In genomic region chr17:55959946-55960740, GRCm38 (mm10) we compare ENCODE assay signal across 8 mouse cellular contexts. TPM values are rescaled to one million over a fixed set of nuclear protein-coding genes. Genes with fewer than 3 reads are reported as not detected.
DNase-seq lines count a peak whose midpoint lies in the region; ATAC-seq and TF ChIP-seq lines count a peak whose summit lies in the region.

No protein-coding gene starts in this region.

- H3K27ac ChIP-seq in heart, adult 2 months = peak overlapping the region; percentile 95; the same call in 1 of the 2 replicates
- H3K27ac ChIP-seq in limb, embryonic 14.5 days (replicated peaks; ENCODE audit: low read depth, low read length) = no peak overlapping the region

- H3K9ac ChIP-seq in heart, adult 2 months (ENCODE audit: low read depth, low read length) = no peak overlapping the region
- no peak overlapping the region for H3K9ac ChIP-seq in limb, embryonic 14.5 days (ENCODE audit: low read depth, low read length, severe bottlenecking)

- no peaks in the 10 kb centered on the region for H3K36me3 ChIP-seq in heart, adult 2 months (ENCODE audit: control insufficient read depth, insufficient read depth, low read length)
- H3K36me3 ChIP-seq in C2C12 (ENCODE audit: control insufficient read depth, insufficient read depth) = peaks cover 18% of the 10 kb centered on the region
- peaks cover 22% of the 10 kb centered on the region for H3K36me3 ChIP-seq in limb, embryonic 14.5 days (ENCODE audit: control insufficient read depth, insufficient read depth, low read length)

- H3ac ChIP-seq in C2C12 (ENCODE audit: control insufficient read depth, insufficient read length, low read depth) = peak overlapping the region; percentile 49

- WGBS in heart, adult 2 months = 66% methylated on average over 10 of the region's 10 CpGs
- 78% methylated on average over 10 of the region's 10 CpGs for WGBS in limb, embryonic 14.5 days

- H3K9me3 ChIP-seq in limb, embryonic 14.5 days (ENCODE audit: control insufficient read depth, low read length) = no peaks in the 10 kb centered on the region

- no peak for TF ChIP-seq POLR2A in heart, adult 2 months (IDR thresholded peaks at IDR 0.05; ENCODE audit: insufficient read depth, low read depth, low read length)
- no peak for TF ChIP-seq POLR2A in limb, embryonic 14.5 days (IDR thresholded peaks at IDR 0.05; ENCODE audit: borderline replicate concordance, extremely low read depth, insufficient read depth, insufficient read length)

- H3K79me3 ChIP-seq in C2C12 (ENCODE audit: low read depth) = peaks cover 11% of the 10 kb centered on the region

- intact Hi-C loops in heart, adult 2 months (cut with DNase I) = loop anchor here (1.0 to 10.0 kb wide), 5 partner anchors 15 to 295 kb away; partner anchors contain the start of genes Fem1a, Pot1b and Sh3gl1
- intact Hi-C loops in heart, postnatal 36 days (cut with DNase I) = loop anchor here (5.0 kb wide), 3 partner anchors 47 to 258 kb away; partner anchors contain the start of genes Mpnd, Sh3gl1 and Stap2

- peak overlapping the region; percentile 77 for H3K4me2 ChIP-seq in limb, embryonic 14.5 days (replicated peaks; ENCODE audit: low read depth, low read length, severe bottlenecking)

- no peak for DNase-seq in heart, adult 2 months
- no peak for DNase-seq in heart, postnatal 36 days
- DNase-seq in limb, embryonic 14.5 days (ENCODE audit: low spot score) = no peak
- DNase-seq in frontal cortex, postnatal 10 days (ENCODE audit: low spot score in 2 of 2) = no peak
- no peak for DNase-seq in layer of hippocampus, adult 9-10 months (ENCODE audit: low spot score)
- DNase-seq in layer of hippocampus, adult 11-12 months (ENCODE audit: low spot score) = no peak

- no peak for TF ChIP-seq EP300 in heart, adult 2 months (IDR thresholded peaks at IDR 0.05; ENCODE audit: insufficient read depth, low read depth, low read length)

- no peaks in the 10 kb centered on the region for H3K79me2 ChIP-seq in heart, adult 2 months (replicated peaks; ENCODE audit: control insufficient read depth, insufficient read depth, low read length)
- peaks cover 12% of the 10 kb centered on the region for H3K79me2 ChIP-seq in C2C12 (ENCODE audit: control insufficient read depth, insufficient read depth)

- no peaks in the 10 kb centered on the region for H3K27me3 ChIP-seq in heart, adult 2 months (ENCODE audit: control insufficient read depth, insufficient read depth, low read length)
- peaks cover under 1% of the 10 kb centered on the region for H3K27me3 ChIP-seq in C2C12 (ENCODE audit: control insufficient read depth, insufficient read depth, insufficient read length)
- peaks cover under 1% of the 10 kb centered on the region; the same call in 1 of the 2 replicates for H3K27me3 ChIP-seq in limb, embryonic 14.5 days (ENCODE audit: control insufficient read depth, insufficient read depth, low read length)

- 0 out of 2 replicates have a peak, but pooled peaks have one; percentile 2 for ATAC-seq in erythroid progenitor cell, adult 5-6 weeks (replicated peaks; ENCODE audit: low FRiP score, poor library complexity, severe bottlenecking)
- no peak for ATAC-seq in limb, embryonic 14.5 days (ENCODE audit: low FRiP score, low read depth)

- peak overlapping the region; percentile 72 for H3K4me3 ChIP-seq in heart, adult 2 months
- peak overlapping the region; percentile 40 for H3K4me3 ChIP-seq in C2C12 (ENCODE audit: insufficient read depth, poor library complexity, severe bottlenecking)
- H3K4me3 ChIP-seq in limb, embryonic 14.5 days (replicated peaks; ENCODE audit: low read length) = peak overlapping the region; percentile 56

- H3K4me1 ChIP-seq in heart, adult 2 months (ENCODE audit: control insufficient read depth, insufficient read depth, low read length) = peaks cover 4% of the 10 kb centered on the region
- H3K4me1 ChIP-seq in limb, embryonic 14.5 days (ENCODE audit: control insufficient read depth, insufficient read depth, low read length) = peaks cover 3% of the 10 kb centered on the region; the same call in 1 of the 2 replicates

- no peak for TF ChIP-seq CTCF in heart, adult 2 months (IDR thresholded peaks at IDR 0.05)
- TF ChIP-seq CTCF in C2C12 (IDR thresholded peaks at IDR 0.05; ENCODE audit: control insufficient read depth, insufficient read depth, insufficient read length) = no peak

TF ChIP-seq in C2C12, 6 proteins besides CTCF, POLR2A, EP300 and RAD21:
- TF ChIP-seq FOSL1 (IDR thresholded peaks at IDR 0.05; ENCODE audit: insufficient read depth, low read length, poor library complexity, severe bottlenecking) (no peak), USF1 (IDR thresholded peaks at IDR 0.05; ENCODE audit: low read depth) (no peak), CEBPB (IDR thresholded peaks at IDR 0.05; ENCODE audit: low read depth) (no peak), MAX (IDR thresholded peaks at IDR 0.05) (no peak), MYOD1 (IDR thresholded peaks at IDR 0.05; ENCODE audit: control insufficient read depth, insufficient read length, low read depth) (no peak)

RNA-seq across cellular contexts. Expression of gene Yju2, which starts 1.2 kb away (rescaled TPM):
- total RNA-seq in heart, adult 2 months (2021) = 1 to 10 TPM; 8.3 to 9.2 TPM
- polyA plus RNA-seq in heart, adult 2 months (2012; rRNA removed) = 3.7 and 4.2 TPM in 2 replicates
- 1 to 10 TPM; 8.8 to 9.5 TPM for total RNA-seq in heart, postnatal 36 days (2021)
- polyA plus RNA-seq in C2C12 (2012; fragmentation: generic; extraction: Trizol) = 15.1 TPM
- 3.8 and 5.4 TPM in 2 replicates for total RNA-seq in erythroid progenitor cell, adult 5-6 weeks (2015; ENCODE audit: low replicate concordance)
- 1.7 and 5.4 TPM in 2 replicates for total RNA-seq in erythroid progenitor cell, adult 5-6 weeks (2017; ENCODE audit: low replicate concordance)
- polyA plus RNA-seq in limb, embryonic 14.5 days (2012; rRNA removed) = 9.3 and 13.3 TPM in 2 replicates
- polyA plus RNA-seq in limb, embryonic 14.5 days (2014; fragmentation: Nextera tagmentation; extraction: Ambion mirVana) = 16.7 and 19.2 TPM in 2 replicates

RNA-seq across cellular contexts. Expression of gene Ebi3, which starts 7.7 kb away (rescaled TPM):
- total RNA-seq in heart, adult 2 months (2021) = under 1 TPM; 0.34 to 0.91 TPM
- polyA plus RNA-seq in heart, adult 2 months (2012; rRNA removed) = 1.3 and 4.1 TPM in 2 replicates
- total RNA-seq in heart, postnatal 36 days (2021) = 1 to 10 TPM in 1 of 2 experiments, under 1 TPM in 1; 0.78 to 1.6 TPM
- polyA plus RNA-seq in C2C12 (2012; fragmentation: generic; extraction: Trizol) = not detected
- total RNA-seq in erythroid progenitor cell, adult 5-6 weeks (2015; ENCODE audit: low replicate concordance) = 5.4 and 6.8 TPM in 2 replicates
- total RNA-seq in erythroid progenitor cell, adult 5-6 weeks (2017; ENCODE audit: low replicate concordance) = 4.0 and 16.4 TPM in 2 replicates
- 2.3 and 2.8 TPM in 2 replicates for polyA plus RNA-seq in limb, embryonic 14.5 days (2012; rRNA removed)
- polyA plus RNA-seq in limb, embryonic 14.5 days (2014; fragmentation: Nextera tagmentation; extraction: Ambion mirVana) = 1.7 and 2.2 TPM in 2 replicates

RNA-seq across cellular contexts. Expression of gene Shd, which starts 10.1 kb away (rescaled TPM):
- total RNA-seq in heart, adult 2 months (2021) = under 1 TPM; 0.63 to 0.64 TPM
- 1.9 TPM in 2 replicates for polyA plus RNA-seq in heart, adult 2 months (2012; rRNA removed)
- under 1 TPM; 0.72 to 0.87 TPM for total RNA-seq in heart, postnatal 36 days (2021)
- not detected for polyA plus RNA-seq in C2C12 (2012; fragmentation: generic; extraction: Trizol)
- total RNA-seq in erythroid progenitor cell, adult 5-6 weeks (2015; ENCODE audit: low replicate concordance) = not detected in 2 replicates
- not detected in 2 replicates for total RNA-seq in erythroid progenitor cell, adult 5-6 weeks (2017; ENCODE audit: low replicate concordance)
- polyA plus RNA-seq in limb, embryonic 14.5 days (2012; rRNA removed) = 58.0 and 77.5 TPM in 2 replicates
- 25.8 and 33.7 TPM in 2 replicates for polyA plus RNA-seq in limb, embryonic 14.5 days (2014; fragmentation: Nextera tagmentation; extraction: Ambion mirVana)

RNA-seq across cellular contexts. Expression of gene Zfp119b, which starts 10.8 kb away (rescaled TPM):
- 1 to 10 TPM; 2.5 to 3.9 TPM for total RNA-seq in heart, adult 2 months (2021)
- polyA plus RNA-seq in heart, adult 2 months (2012; rRNA removed) = 0.49 and 1.2 TPM in 2 replicates
- 1 to 10 TPM; 3.7 to 4.3 TPM for total RNA-seq in heart, postnatal 36 days (2021)
- polyA plus RNA-seq in C2C12 (2012; fragmentation: generic; extraction: Trizol) = 0.68 TPM
- total RNA-seq in erythroid progenitor cell, adult 5-6 weeks (2015; ENCODE audit: low replicate concordance) = 1.4 TPM in 1 of 2 replicates, not detected in the other
- total RNA-seq in erythroid progenitor cell, adult 5-6 weeks (2017; ENCODE audit: low replicate concordance) = 1.2 and 6.4 TPM in 2 replicates
- polyA plus RNA-seq in limb, embryonic 14.5 days (2012; rRNA removed) = 1.9 and 3.5 TPM in 2 replicates
- 7.1 and 8.3 TPM in 2 replicates for polyA plus RNA-seq in limb, embryonic 14.5 days (2014; fragmentation: Nextera tagmentation; extraction: Ambion mirVana)

RNA-seq across cellular contexts. Expression of gene Fsd1, which starts 26.2 kb away (rescaled TPM):
- total RNA-seq in heart, adult 2 months (2021) = under 1 TPM; 0.50 to 0.61 TPM
- polyA plus RNA-seq in heart, adult 2 months (2012; rRNA removed) = 0.35 and 0.76 TPM in 2 replicates
- total RNA-seq in heart, postnatal 36 days (2021) = not detected
- 1.2 TPM for polyA plus RNA-seq in C2C12 (2012; fragmentation: generic; extraction: Trizol)
- total RNA-seq in erythroid progenitor cell, adult 5-6 weeks (2015; ENCODE audit: low replicate concordance) = not detected in 2 replicates
- total RNA-seq in erythroid progenitor cell, adult 5-6 weeks (2017; ENCODE audit: low replicate concordance) = not detected in 2 replicates
- 27.5 and 29.4 TPM in 2 replicates for polyA plus RNA-seq in limb, embryonic 14.5 days (2012; rRNA removed)
- 14.2 and 18.7 TPM in 2 replicates for polyA plus RNA-seq in limb, embryonic 14.5 days (2014; fragmentation: Nextera tagmentation; extraction: Ambion mirVana)
